Mouse (Mus musculus) intestine, embryonic 14.5 days (tissue): Measurements from ENCODE around the gene Arid4a. TPM values are rescaled to one million over a fixed set of nuclear protein-coding genes. Genes with fewer than 3 reads are reported as not detected.

Experiments
- polyA plus RNA-seq: library from polyadenylated mRNA; unstranded; fragments of >200 nt; fragmentation: Nextera tagmentation; extraction: Ambion mirVana; gene quantifications from 2 replicates; pipeline ENCODE4 v1.2.1, GENCODE M21; 2014

Gene Arid4a
- polyA plus RNA-seq, 1 experiment from 2014 or later: 34.6 TPM

Other genes with a start within 250 kb of the Arid4a start
- gene Frmd6, start 190.5 kb upstream of the Arid4a start, polyA plus RNA-seq: 17.5 and 20.4 TPM in 2 replicates
- 209 and 231 TPM in 2 replicates for gene Actr10, start 78.1 kb upstream of the Arid4a start, polyA plus RNA-seq
- gene Psma3, start 41.4 kb upstream of the Arid4a start, polyA plus RNA-seq: 593 and 604 TPM in 2 replicates
- not detected in 2 replicates for gene Tomm20l, start 95.4 kb downstream of the Arid4a start, polyA plus RNA-seq
- gene Timm9, start 120.7 kb downstream of the Arid4a start, polyA plus RNA-seq: 99.8 and 108 TPM in 2 replicates
- 13.2 and 15.6 TPM in 2 replicates for gene 2700049A03Rik, start 120.9 kb downstream of the Arid4a start, polyA plus RNA-seq